Mouse (Mus musculus): ENCODE results near the gene Tcp1. TPM values are rescaled to one million over a fixed set of nuclear protein-coding genes. Genes with fewer than 3 reads are reported as not detected.
A peak's percentile ranks its signal among the peaks of the same experiment; 100 is the strongest.

Gene Tcp1
- total and polyA plus RNA-seq, 3 experiments, result 485 to 1,425 (median 570) TPM

DNA sequence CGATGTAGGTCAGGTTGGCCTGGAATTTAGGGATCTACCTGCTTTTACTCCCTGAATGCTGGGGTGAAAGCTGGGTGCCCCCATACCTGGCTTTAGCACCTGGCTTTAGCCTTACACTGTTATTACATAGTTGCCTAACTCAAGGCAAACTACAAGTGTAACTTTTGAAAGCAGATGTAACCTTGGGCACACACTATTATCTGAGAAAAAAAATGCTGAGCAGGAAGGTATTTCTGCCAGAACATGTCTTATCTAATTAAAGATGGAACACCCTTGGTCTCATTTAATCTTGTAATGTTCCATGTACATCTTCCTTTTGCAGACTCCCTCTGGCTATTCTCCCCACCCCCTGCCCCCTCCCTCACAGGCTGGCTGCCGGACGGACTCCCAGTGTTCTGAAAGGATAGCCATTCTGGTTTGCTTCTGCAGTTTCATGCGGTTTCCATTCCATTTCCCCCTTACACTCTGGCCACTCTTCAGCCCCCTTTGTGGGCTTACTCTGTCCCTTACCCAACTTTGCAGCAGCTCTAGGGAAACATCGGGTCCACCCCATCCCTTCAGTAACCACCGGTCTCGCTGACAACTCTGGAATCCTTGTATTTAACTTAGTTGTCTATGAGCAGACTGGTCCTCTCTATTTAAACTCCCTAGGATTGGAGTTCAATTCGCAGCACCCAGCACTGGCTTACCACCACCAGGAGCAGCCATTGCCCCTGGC is 26.2 kb downstream of the Tcp1 start (continued):
- TF ChIP-seq CHD2 (IDR thresholded peaks at IDR 0.05; ENCODE audit: low read length) (no peak), RCOR1 (IDR thresholded peaks at IDR 0.05; ENCODE audit: low read depth, low read length) (no peak), E2F4 (IDR thresholded peaks at IDR 0.05; ENCODE audit: borderline replicate concordance, low read depth, low read length) (no peak), MYB (IDR thresholded peaks at IDR 0.05; ENCODE audit: low read depth, low read length) (no peak)

- DNase-seq (ENCODE audit: low read depth, low spot score), result no peak
- peaks cover 0 to 5% of the 10 kb centered on the region in 2 experiments; a peak in 3 of 4 replicates for H3K36me3 ChIP-seq (ENCODE audit: control insufficient read depth in 1 of 2, insufficient read depth in 2 of 2, low read length in 2 of 2)
- H3K9ac ChIP-seq (ENCODE audit: control insufficient read depth, low read depth, low read length, poor library complexity, severe bottlenecking), result no peak overlapping the region
- no peaks in the 10 kb centered on the region for H3K79me2 ChIP-seq (ENCODE audit: control insufficient read depth, insufficient read depth, low read length, poor library complexity)
- H3K4me1 ChIP-seq (ENCODE audit: control insufficient read depth in 1 of 2, insufficient read depth in 2 of 2, low read length in 2 of 2), result peaks cover 5 to 6% of the 10 kb centered on the region in 2 experiments; a peak in 3 of 4 replicates
- H3K27ac ChIP-seq (ENCODE audit: control insufficient read depth, low read depth, low read length), result no peak overlapping the region
- H3K9me3 ChIP-seq (replicated peaks; ENCODE audit: insufficient read depth, low read length), result no peaks in the 10 kb centered on the region
- TF ChIP-seq EP300 (IDR thresholded peaks at IDR 0.05; ENCODE audit: low read depth in 1 of 2, low read length in 2 of 2), result no peak
- no peak for TF ChIP-seq CHD1 (IDR thresholded peaks at IDR 0.05; ENCODE audit: low read depth, low read length)
- no peak for TF ChIP-seq MXI1 (IDR thresholded peaks at IDR 0.05; ENCODE audit: low read depth, low read length)
- TF ChIP-seq SMC3 (IDR thresholded peaks at IDR 0.05; ENCODE audit: low read depth, low read length), result no peak
- TF ChIP-seq ELF1 (IDR thresholded peaks at IDR 0.05; ENCODE audit: low read depth, low read length), result no peak
- no peak overlapping the region for H3K4me3 ChIP-seq (ENCODE audit: control insufficient read depth in 1 of 2, insufficient read depth in 1 of 2, low read depth in 2 of 2, low read length in 2 of 2)
- H3K27me3 ChIP-seq (ENCODE audit: control insufficient read depth in 1 of 2, insufficient read depth in 2 of 2, low read length in 2 of 2), result no peaks in the 10 kb centered on the region
Measured at GRCm38 (mm10) chr17:12942459-12943162, 27.1 kb downstream of the Tcp1 start.

- H3K9ac ChIP-seq (ENCODE audit: control insufficient read depth, low read depth, low read length, poor library complexity, severe bottlenecking), result no peak overlapping the region
- H3K4me3 ChIP-seq (ENCODE audit: control insufficient read depth in 1 of 2, insufficient read depth in 1 of 2, low read depth in 2 of 2, low read length in 2 of 2), result no peak overlapping the region
- TF ChIP-seq NRF1 (IDR thresholded peaks at IDR 0.05; ENCODE audit: insufficient read depth, low read depth, low read length, poor library complexity, severe bottlenecking) (no peak), TBP (IDR thresholded peaks at IDR 0.05; ENCODE audit: low read depth, low read length) (peak; percentile 50; the same call in 1 of the 2 replicates)
- no peak for DNase-seq (ENCODE audit: low read depth, low spot score)
- H3K36me3 ChIP-seq (ENCODE audit: control insufficient read depth in 1 of 2, insufficient read depth in 2 of 2, low read length in 2 of 2), result peaks cover 0 to 9% of the 10 kb centered on the region in 2 experiments; a peak in 3 of 4 replicates
- peaks cover 2 to 3% of the 10 kb centered on the region in 2 experiments; a peak in 1 of 4 replicates for H3K4me1 ChIP-seq (ENCODE audit: control insufficient read depth in 1 of 2, insufficient read depth in 2 of 2, low read length in 2 of 2)
- H3K9me3 ChIP-seq (replicated peaks; ENCODE audit: insufficient read depth, low read length), result no peaks in the 10 kb centered on the region
- H3K27me3 ChIP-seq (ENCODE audit: control insufficient read depth in 1 of 2, insufficient read depth in 2 of 2, low read length in 2 of 2), result no peaks in the 10 kb centered on the region
- no peak overlapping the region for H3K27ac ChIP-seq (ENCODE audit: control insufficient read depth, low read depth, low read length)
- no peaks in the 10 kb centered on the region for H3K79me2 ChIP-seq (ENCODE audit: control insufficient read depth, insufficient read depth, low read length, poor library complexity)
Measured at GRCm38 (mm10) chr17:12949669-12950068, 34.2 kb downstream of the Tcp1 start.
